Mouse (Mus musculus) kidney, postnatal 0 days (tissue): ENCODE data around the gene Naaa. TPM values are rescaled to one million over a fixed set of nuclear protein-coding genes. Genes with fewer than 3 reads are reported as not detected.

Experiments
- ATAC-seq: fragments of 200-750 bp; cut with Nextera tagmentation; replicated peaks from 2 replicates; pipeline ENCODE4 v1.8.0; 2017; ENCODE audit warnings: low read depth, moderate number of reproducible peaks, moderate TSS enrichment, moderate library complexity; ENCODE audit not compliant: low FRiP score
- DNase-seq: peaks from one replicate; pipeline ENCODE4 v3.0.0-alpha.2; 2016; ENCODE audit warnings: low spot score
- H3K27ac ChIP-seq: fragments of 300-500 bp; sonication (generic); 2 replicates; pipeline ENCODE4 v1.5.1; 2014; ENCODE audit warnings: mild to moderate bottlenecking
- H3K27me3 ChIP-seq: fragments of 300-500 bp; sonication (generic); 2 replicates; pipeline ENCODE4 v1.6.1; 2014; ENCODE audit warnings: low read length, mixed read lengths; ENCODE audit not compliant: insufficient read depth
- H3K36me3 ChIP-seq: fragments of 300-500 bp; sonication (generic); 2 replicates; pipeline ENCODE4 v1.6.1; 2014; ENCODE audit warnings: low read length, mixed read lengths; ENCODE audit not compliant: insufficient read depth
- H3K4me1 ChIP-seq: fragments of 300-500 bp; sonication (generic); replicated peaks from 2 replicates; pipeline ENCODE4 v1.6.1; 2014; ENCODE audit warnings: antibody characterized with exemption, low read length, mixed read lengths; ENCODE audit not compliant: insufficient read depth
- H3K4me2 ChIP-seq: fragments of 300-500 bp; sonication (generic); 2 replicates; pipeline ENCODE4 v1.6.1; 2014; ENCODE audit warnings: mild to moderate bottlenecking, low read length, moderate library complexity, mixed read lengths
- H3K4me3 ChIP-seq: fragments of 300-500 bp; sonication (generic); replicated peaks from 2 replicates; pipeline ENCODE4 v1.5.1; 2014; ENCODE audit warnings: low read depth, low read length
- H3K9ac ChIP-seq: fragments of 300-500 bp; sonication (generic); 2 replicates; pipeline ENCODE4 v1.6.1; 2014; ENCODE audit warnings: low read depth, low read length
- H3K9me3 ChIP-seq: fragments of 300-500 bp; sonication (generic); replicated peaks from 2 replicates; pipeline ENCODE4 v1.6.1; 2016; ENCODE audit warnings: low read length, inconsistent platforms, mixed read lengths
- CTCF ChIP-seq: IDR thresholded peaks from 2 replicates; pipeline ENCODE4 v1.5.1; 2016; ENCODE audit warnings: antibody characterized with exemption, low read depth, mild to moderate bottlenecking, moderate library complexity
- WGBS: fragments of 180-500 bp; shearing (Covaris S2); extraction: QIAGEN DNeasy Blood & Tissue Kit; methylation state at CpG from one replicate; pipeline ENCODE4 v1.1.7; 2014; 5-methylcytosine and 5-hydroxymethylcytosine counted together
- polyA plus RNA-seq: library from polyadenylated mRNA; unstranded; fragments of >200 nt; fragmentation: Nextera tagmentation; extraction: Ambion mirVana; gene quantifications from 2 replicates; pipeline ENCODE4 v1.2.1, GENCODE M21; 2015

Naaa gene
- polyA plus RNA-seq, 1 experiment from 2014 or later: 19.4 TPM

- no peaks in the 10 kb centered on the region for H3K9me3 ChIP-seq
- TF ChIP-seq CTCF: no peak
- H3K4me3 ChIP-seq: no peak overlapping the region
- no peak overlapping the region for H3K4me2 ChIP-seq
- no peak for DNase-seq
- no peaks in the 10 kb centered on the region for H3K27me3 ChIP-seq
- no peak overlapping the region for H3K27ac ChIP-seq
- 87% methylated on average over 8 of the region's 8 CpGs for WGBS
- ATAC-seq: no peak
- H3K9ac ChIP-seq: no peak overlapping the region
- H3K4me1 ChIP-seq: no peaks in the 10 kb centered on the region
- H3K36me3 ChIP-seq: no peaks in the 10 kb centered on the region
These were observed 57.6 kb downstream of the Naaa start for GRCm38 (mm10) chr5:92220287-92220902.

DNA sequence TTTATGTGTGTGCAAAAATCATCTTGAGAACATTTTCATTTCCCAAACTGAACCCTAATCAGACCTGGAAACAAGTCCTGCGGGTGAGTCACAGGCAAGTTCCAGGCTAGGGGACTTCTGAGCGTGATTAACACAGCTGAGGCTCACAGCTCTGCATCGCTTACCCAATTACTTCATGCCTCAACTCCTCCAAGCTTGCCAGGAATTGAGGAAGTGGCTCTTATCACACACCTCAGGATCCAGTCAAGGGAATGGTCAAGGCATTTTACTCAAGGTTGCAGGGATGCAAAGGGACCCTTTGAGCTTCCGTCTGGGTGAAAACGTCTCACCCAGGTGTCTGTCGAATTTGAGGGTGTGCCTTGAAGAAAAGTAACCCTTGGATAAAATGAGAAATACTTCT, 58.1 kb downstream of the Naaa start:
- H3K36me3 ChIP-seq: no peaks in the 10 kb centered on the region
- no peaks in the 10 kb centered on the region for H3K27me3 ChIP-seq
- DNase-seq: peak; percentile 16
- 56% methylated on average over 6 of the region's 6 CpGs for WGBS
- 0 out of 2 replicates have a peak, but pooled peaks have one; percentile 33 for ATAC-seq
- no peak overlapping the region for H3K9ac ChIP-seq
- no peak overlapping the region for H3K27ac ChIP-seq
- no peak overlapping the region for H3K4me3 ChIP-seq
- H3K4me1 ChIP-seq: no peaks in the 10 kb centered on the region
- no peaks in the 10 kb centered on the region for H3K9me3 ChIP-seq
- no peak overlapping the region for H3K4me2 ChIP-seq
- TF ChIP-seq CTCF: no peak

GRCm38 (mm10) chr5:92218915-92219793, 58.8 kb downstream of the Naaa start:
- WGBS: 54% methylated on average over 17 of the region's 17 CpGs
- H3K4me2 ChIP-seq: no peak overlapping the region
- no peaks in the 10 kb centered on the region for H3K36me3 ChIP-seq
- H3K4me3 ChIP-seq: no peak overlapping the region
- no peaks in the 10 kb centered on the region for H3K9me3 ChIP-seq
- H3K4me1 ChIP-seq: no peaks in the 10 kb centered on the region
- no peaks in the 10 kb centered on the region for H3K27me3 ChIP-seq
- no peak overlapping the region for H3K27ac ChIP-seq
- no peak overlapping the region for H3K9ac ChIP-seq
- DNase-seq (no peak), ATAC-seq (no peak)
- no peak for TF ChIP-seq CTCF

DNA sequence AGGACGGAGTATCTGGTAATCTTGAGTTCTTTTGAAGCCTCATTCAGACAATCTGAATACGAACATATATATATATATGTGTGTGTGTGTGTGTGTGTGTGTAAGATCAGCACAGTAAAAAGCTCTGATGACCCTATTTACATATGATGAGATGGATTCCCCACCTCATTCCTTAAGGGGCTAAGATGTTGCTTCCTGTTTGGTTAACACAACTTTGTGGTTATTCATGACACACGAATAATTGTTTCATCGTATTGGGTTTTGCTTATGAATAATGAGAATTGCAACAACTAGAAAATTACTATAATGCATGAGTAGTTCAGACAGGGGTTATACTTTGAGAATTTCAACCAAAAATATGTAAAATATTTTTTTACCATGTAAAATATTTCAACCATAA, 62.7 kb downstream of the Naaa start, which contains the start of gene U90926:
TSS of gene U90926 (minus strand) at position 101 of the 400 bp plus-strand sequence.
- Histone ChIP-seq H3K27ac (no peak within 1 kb of the TSS), H3K9me3 (no peaks in the 10 kb centered on the region), H3K4me1 (no peaks in the 10 kb centered on the region), H3K9ac (no peak within 1 kb of the TSS), H3K27me3 (no peaks in the 10 kb centered on the region), H3K4me2 (no peak within 1 kb of the TSS), H3K4me3 (no peak within 1 kb of the TSS), H3K36me3 (no peaks in the 10 kb centered on the region)
- no peak for DNase-seq
- no peak for ATAC-seq
- no peak for TF ChIP-seq CTCF
- 87% methylated on average over 4 of the region's 4 CpGs for WGBS

GRCm38 (mm10) chr5:92212231-92212630, 65.7 kb downstream of the Naaa start:
- Histone ChIP-seq H3K27me3 (no peaks in the 10 kb centered on the region), H3K9me3 (no peaks in the 10 kb centered on the region), H3K9ac (no peak overlapping the region), H3K36me3 (no peaks in the 10 kb centered on the region), H3K4me2 (no peak overlapping the region), H3K4me1 (no peaks in the 10 kb centered on the region), H3K4me3 (no peak overlapping the region), H3K27ac (no peak overlapping the region)
- TF ChIP-seq CTCF: no peak
- no peak for DNase-seq
- ATAC-seq: no peak
- WGBS: 93% methylated on average over 4 of the region's 4 CpGs

- Histone ChIP-seq H3K4me3 (no peak overlapping the region), H3K4me1 (no peaks in the 10 kb centered on the region; the same call in 1 of the 2 replicates), H3K9me3 (no peaks in the 10 kb centered on the region), H3K27ac (no peak overlapping the region), H3K36me3 (no peaks in the 10 kb centered on the region), H3K27me3 (no peaks in the 10 kb centered on the region), H3K9ac (no peak overlapping the region), H3K4me2 (no peak overlapping the region)
- no peak for TF ChIP-seq CTCF
- DNase-seq (peak; percentile 49), ATAC-seq (no peak)
- 47% methylated on average over 8 of the region's 8 CpGs for WGBS
These were observed 67.8 kb downstream of the Naaa start for GRCm38 (mm10) chr5:92210205-92210604.

Other genes starting within 250 kb of the Naaa start
- gene Cdkl2, start 234.3 kb downstream of the Naaa start, polyA plus RNA-seq: 2.0 and 2.2 TPM in 2 replicates
- 134 and 155 TPM in 2 replicates for gene G3bp2, start 194.5 kb downstream of the Naaa start, polyA plus RNA-seq
- gene Uso1, start 140.2 kb downstream of the Naaa start, polyA plus RNA-seq: 36.1 and 38.4 TPM in 2 replicates
- gene U90926, start 62.8 kb downstream of the Naaa start, polyA plus RNA-seq: not detected in 2 replicates
- gene Ppef2, start 21.9 kb downstream of the Naaa start, polyA plus RNA-seq: 0.07 and 0.20 TPM in 2 replicates
- gene Sdad1, start 32.3 kb upstream of the Naaa start, polyA plus RNA-seq: 33.8 and 34.8 TPM in 2 replicates
- gene Cxcl9, start 49.9 kb upstream of the Naaa start, polyA plus RNA-seq: 0.08 and 0.13 TPM in 2 replicates
- 8.0 and 9.2 TPM in 2 replicates for gene Art3, start 53.7 kb upstream of the Naaa start, polyA plus RNA-seq
- 3.4 and 3.8 TPM in 2 replicates for gene Cxcl10, start 70.7 kb upstream of the Naaa start, polyA plus RNA-seq
- 37.3 and 40.4 TPM in 2 replicates for gene Nup54, start 157.0 kb upstream of the Naaa start, polyA plus RNA-seq
- gene Scarb2, start 228.7 kb upstream of the Naaa start, polyA plus RNA-seq: 9.1 and 10.2 TPM in 2 replicates